Mouse (Mus musculus) liver, adult (tissue): ENCODE data around the gene Axin1.

ENCODE experiments used
- GATA4 ChIP-seq: IDR thresholded peaks from 2 replicates; pipeline ENCODE4 v1.6.1; 2014; ENCODE audit warnings: mild to moderate bottlenecking, low read length; ENCODE audit not compliant: insufficient replicate concordance

The Axin1 gene

DNA sequence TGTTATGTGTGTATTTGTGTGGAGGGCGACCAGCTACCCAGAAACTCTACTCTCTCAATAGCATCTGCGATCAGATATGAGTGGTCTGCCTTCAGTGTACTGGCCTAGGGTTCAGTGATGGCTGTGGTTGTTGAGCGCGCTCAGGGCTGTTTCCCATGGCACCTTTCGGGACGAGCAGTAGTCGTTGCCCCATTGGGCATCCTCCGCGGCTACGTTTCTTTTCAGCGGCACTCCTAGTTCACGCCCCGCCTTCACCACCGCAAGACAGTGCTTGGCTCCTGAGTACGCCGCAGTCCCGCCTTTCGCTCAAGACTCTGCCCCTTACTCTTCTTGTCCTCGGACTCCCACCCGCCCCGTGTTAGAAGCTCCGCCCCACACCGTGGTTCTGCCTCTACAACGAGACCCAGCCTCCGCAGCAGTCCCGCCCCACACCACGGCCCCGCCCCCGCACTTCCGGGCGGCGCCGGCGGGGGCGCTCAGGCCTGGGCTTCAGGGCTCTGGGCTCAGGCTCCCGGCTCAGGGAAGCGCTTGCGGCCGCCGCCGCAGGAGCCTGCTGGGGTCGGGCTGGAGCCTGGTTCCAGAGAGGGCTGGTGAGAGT is at the start of gene Axin1:
Gene Axin1 (plus strand): TSS at position 450 of the 598 bp plus-strand sequence.
- TF ChIP-seq GATA4 = no peak

DNA sequence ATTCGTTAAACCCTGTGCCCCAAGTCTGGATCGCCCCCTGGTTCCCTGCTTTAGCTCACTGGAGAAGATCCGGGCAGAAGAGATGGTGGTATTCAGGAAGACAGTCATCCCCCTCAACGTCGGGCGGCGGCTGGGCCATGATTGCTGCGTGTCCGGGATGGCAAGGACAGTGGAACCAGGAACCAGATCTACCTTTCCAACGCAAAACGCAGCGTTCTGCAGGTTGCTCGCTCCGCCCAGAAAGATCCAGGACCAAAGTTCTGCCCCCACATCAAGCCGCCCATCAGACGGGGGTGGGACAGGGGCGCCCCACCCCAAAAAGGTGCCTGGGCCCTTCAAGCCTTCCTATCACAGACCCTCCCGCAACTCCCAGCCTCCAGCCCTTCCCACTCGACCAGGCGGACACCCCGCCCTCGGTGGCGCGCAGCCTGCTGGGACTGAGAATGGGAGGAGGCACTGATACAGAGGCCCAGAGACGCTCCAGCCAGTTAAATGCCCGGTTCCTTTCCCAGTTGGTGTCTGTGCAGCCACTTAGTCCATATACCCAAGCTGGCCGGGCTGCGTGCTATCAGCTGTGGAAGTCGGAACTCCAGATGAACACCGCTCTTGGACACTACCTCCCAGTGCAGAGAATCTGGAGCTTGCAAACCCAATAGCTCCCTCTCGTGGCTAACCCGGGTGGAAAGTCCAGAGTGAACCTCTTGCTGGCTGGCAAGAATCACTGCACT is 48.4 kb upstream of the Axin1 start, which contains the start of gene Decr2:
Gene Decr2 (minus strand): TSS at position 433 of the 728 bp plus-strand sequence.
- TF ChIP-seq GATA4 = no peak

DNA sequence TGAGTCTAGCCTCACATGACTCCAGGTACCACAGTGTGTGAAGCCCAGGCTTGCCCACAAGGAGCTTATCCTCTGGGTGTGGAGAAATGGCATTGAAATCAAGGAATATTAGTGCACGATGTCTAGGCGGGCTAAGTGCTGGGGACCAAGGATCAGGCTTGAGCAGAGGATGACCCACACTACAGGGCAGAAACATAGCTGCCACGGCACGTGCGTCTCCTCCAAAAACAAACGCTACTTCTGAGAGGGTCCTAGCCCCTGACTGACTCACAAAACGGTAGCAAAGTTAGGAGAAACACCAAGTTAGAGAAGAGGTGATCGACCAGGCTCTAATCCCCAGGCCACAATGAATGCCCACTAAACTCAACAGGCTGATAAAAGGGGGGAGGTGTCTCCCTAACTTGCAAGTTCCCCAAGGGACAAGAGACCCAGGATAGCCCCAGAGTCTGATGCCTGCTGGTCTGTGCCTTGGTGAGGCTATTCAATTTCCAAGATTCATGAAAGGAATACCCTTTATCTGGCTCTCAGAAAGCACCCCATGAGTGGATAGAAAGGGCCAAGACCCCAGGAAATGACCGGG is 43.9 kb upstream of the Axin1 start:
- no peak for TF ChIP-seq GATA4

DNA sequence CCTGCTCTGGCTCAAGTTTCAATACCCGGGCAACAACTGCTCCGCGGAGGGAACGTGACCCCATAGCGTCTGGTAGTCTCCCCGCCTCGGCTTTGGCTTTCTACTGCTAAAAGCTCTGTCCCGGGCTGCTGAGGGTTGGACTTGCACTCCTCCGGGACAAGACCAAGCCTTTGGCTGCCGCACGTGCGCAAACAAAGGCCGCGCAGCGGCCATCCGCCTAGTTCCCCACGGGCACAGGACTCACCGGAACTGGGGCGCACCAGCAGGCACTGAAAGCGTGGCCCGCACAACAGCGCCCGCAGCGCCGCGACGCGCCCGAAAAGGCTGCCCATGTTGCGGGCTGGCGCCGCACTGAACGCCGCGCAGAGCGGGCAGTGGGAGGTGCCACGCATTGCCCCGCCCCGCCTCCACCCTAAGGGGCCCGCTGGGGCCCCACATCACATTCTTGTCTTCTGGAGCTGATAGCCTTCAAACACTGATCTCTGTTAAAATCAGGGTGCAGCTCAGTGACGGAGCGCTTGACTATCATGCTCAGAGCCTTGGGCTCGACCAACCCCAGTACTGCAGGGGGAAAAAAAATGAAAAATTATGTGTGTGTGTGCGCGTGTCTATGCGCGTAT is 43.3 kb upstream of the Axin1 start, which contains the start of gene Nme4:
Gene Nme4 (minus strand): TSS at position 482 of the 620 bp plus-strand sequence.
- TF ChIP-seq GATA4 = no peak

DNA sequence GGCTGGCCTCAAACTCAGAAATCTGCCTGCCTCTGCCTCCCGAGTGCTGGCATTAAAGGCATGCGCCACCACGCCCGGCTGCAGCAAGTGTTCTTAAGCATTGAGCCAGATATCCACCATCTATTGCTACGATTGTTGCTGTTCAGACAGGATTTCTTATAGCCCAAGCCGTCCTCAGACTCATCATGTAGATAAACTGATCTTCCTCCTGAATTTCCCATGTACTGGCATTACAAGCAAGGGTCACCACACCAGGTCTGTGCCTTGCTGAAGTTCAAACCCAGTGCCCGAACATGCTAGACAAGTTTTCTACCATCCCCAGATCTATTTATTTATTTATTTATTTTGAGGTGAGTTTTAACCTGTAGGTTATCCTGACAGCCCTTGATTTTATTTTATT is 40.0 kb upstream of the Axin1 start:
- no peak for TF ChIP-seq GATA4

DNA sequence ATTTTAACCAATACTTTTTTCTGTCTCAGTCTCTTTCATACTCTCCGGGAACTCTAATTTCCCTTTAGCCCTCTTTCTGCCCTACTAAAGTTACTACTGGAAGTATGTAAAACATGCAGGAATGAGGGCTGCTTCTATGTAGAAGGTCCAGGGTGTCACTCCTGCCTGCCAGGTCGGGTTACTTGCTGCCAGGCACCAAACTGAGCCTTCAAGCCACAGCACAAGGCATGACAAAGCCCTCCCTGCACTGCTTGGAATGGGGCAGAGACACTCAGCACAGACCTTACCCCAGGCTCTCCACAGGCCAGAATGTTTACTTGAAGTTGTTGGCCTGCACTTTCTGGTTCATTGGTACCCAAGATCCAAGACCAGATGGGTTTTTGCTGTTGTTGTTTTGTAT is 38.3 kb upstream of the Axin1 start:
- no peak for TF ChIP-seq GATA4

DNA sequence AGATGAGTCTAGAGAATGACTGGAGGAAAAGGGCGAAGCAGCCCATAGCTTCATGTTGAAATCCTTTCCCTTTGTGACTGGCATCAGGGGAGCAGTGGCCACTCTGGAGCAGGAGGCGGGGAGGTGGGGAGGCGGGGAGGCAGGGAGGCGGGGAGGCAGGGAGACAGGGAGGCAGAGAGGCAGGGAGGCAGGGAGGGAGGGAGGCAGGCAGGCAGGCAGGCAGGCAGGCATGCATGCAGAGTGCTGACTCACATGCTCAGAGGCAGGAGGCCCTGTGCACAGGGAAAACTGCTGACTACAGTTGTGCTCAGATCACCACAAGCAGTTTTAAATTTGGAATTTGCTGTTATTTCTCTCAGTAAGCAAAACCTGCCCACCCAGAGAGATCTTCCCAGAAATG is 37.0 kb upstream of the Axin1 start:
- no peak for TF ChIP-seq GATA4

DNA sequence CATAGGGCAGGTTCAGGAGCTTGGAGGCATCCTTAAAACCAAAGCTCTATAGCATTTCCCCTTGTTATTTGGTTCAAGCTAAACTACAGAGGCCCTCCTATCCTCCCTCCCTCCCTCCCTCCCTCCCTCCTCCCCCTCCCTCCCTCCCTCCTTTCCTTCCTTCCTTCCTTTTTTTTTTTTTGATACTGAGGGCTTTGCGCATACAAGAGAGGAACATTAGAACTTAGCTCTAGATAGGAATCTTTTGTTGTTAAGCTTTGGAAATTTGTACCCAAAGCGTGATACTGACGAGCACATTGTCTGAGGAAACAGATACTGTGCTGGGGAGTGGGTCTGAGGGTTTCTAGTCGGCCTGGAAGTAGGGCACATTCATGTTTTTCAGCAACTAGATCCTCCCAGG is 32.9 kb upstream of the Axin1 start:
- TF ChIP-seq GATA4 = no peak

DNA sequence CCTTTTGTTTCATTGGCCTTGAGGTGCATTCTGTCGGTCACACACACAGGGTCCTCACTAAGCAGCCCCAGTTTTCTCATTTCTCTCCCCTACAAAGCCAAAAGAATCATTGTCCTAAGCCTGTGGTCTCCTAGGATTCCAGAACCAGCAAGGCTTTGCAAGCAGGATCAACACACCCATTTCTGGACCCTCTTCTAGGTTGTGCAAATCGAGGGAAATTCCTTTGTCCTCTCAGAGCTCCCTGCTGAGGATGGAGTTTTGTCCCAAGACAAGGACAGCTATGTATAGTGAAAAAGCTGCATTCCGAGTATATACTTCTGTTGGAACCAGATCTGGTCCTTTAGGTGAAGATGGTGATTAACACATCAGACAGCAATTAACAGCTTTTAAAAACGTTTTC is 28.3 kb upstream of the Axin1 start:
- TF ChIP-seq GATA4 = no peak

DNA sequence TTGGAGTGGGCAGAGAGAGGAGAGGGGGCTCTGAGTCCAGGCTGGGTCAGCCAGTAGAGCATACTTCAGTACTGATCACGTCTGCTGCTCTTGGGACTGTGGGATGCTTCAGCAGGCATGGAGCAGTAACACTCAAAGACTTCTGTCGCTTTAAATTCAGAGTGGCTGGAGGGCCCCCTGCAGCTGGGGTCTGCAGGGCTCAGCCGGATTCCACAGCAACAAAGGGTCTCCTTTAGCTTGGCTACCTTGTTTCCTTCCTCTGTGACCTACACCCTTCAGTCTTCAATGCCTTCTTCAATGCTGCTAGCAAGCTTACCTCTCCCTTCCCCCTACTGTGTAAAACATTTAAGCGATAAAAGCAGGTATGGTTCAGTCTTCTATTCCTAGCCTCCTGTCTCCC is 27.5 kb upstream of the Axin1 start:
- no peak for TF ChIP-seq GATA4

DNA sequence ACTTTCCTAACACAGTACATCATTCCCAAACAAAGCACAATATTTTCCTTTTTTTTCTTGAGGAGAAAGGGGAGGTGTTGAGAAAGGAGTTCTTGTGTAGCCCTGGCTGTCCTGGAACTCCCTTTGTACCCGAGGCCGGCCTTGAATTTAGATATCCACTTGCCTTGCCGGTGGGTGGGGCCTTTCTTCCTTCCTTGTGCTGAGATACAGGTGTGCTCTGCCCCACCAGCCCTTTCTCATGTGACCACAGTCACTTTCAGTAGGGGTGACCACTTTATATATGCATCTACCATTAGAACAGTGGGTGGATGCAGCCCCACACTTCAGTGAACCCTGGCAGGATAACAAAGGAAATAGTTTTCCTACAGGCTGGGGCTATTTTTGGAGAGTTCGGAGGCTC is 26.8 kb upstream of the Axin1 start:
- TF ChIP-seq GATA4 = no peak

DNA sequence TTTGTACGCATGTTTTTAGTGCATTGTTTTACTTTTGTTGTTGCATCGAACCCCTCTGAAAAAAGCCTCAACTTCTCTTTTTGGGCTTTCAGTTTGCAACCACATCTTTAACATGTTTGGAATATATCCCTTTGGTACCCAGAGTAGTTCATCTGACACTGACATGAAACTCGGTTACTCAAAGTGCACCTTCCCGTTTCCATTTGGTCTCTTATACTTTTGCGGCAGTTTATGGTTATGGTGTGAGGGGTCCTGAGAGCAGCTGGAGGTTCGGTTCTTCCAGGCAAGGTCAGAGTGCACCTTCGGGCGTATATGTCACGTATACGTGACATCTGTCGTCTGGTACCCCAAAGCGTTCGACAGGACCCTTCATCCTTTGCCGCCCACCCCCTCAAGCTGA is 25.7 kb upstream of the Axin1 start:
- no peak for TF ChIP-seq GATA4

DNA sequence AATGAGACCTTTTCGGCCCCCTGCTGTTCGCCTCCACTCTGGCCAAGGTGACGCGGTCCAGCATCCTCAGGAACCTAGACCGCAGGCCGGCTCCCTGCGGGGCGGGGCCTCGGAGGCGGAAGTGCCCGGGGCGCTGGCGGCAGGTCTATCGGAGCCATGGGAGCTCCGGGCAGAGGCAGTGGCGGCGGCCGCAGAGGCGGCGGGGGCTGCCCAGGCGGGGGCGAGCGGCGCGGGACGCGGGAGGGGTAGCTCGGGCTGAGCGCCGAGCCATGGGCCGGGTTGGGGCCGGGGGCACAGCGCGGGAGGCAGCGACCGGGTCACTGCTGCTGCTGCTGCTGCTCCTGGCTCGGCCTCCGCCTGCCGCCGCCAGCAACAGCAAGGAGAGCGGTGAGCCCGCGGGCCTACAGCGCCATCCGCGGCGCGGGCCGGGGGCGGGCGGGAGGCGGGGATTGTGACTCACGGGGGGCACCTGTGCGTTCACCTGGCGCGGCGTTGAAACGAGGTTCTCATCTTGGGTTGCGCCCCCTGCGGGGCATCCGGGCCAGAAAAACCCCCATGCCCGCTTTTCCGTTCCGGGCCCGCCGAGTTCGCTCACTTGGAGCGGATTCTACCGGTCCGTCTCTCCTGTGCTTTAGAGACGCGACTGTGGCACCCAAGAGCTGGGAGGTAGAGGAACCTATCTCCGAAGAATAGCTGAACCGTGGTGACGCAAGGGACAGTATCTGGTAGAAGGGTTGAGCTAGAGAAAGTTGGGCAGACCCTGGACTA is 25.1 kb upstream of the Axin1 start, which contains the start of gene Tmem8:
Gene Tmem8 (plus strand): TSS at position 119 of the 768 bp plus-strand sequence.
- no peak for TF ChIP-seq GATA4

DNA sequence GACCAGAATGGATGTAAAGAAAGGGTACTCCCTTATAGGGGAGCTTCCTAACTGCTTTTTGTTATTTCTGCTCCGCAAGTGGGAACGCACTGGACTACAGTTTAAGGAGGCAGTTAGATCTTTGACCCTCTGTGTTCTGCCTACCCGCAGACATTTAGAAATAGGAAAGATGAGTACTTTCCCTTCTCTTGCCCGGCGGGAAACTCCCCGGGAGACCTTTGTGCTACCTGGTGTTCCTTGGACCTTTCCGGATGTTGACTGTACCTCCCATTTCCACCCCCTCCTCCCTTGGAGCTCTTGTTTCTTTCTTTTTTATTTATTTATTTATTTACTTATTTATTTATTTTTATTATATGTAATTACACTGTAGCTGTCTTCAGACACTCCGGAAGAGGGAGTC is 24.4 kb upstream of the Axin1 start:
- TF ChIP-seq GATA4 = no peak
